Mouse (Mus musculus) mesoderm, embryonic 11.5 days (tissue): Measurements from ENCODE around the gene Trpv2.

Experiments used
- DNase-seq: peaks from one replicate; pipeline ENCODE4 v3.0.0-alpha.2; 2012; ENCODE audit warnings: low read depth, low spot score

The Trpv2 gene

GRCm38 (mm10) chr11:62629352-62630224 is 55.3 kb downstream of the Trpv2 start:
- DNase-seq, result peak; percentile 78

- no peak for DNase-seq
These were observed 56.0 kb downstream of the Trpv2 start for GRCm38 (mm10) chr11:62630225-62630821.

- no peak for DNase-seq
These were observed 56.9 kb downstream of the Trpv2 start for GRCm38 (mm10) chr11:62631138-62631537.

GRCm38 (mm10) chr11:62635406-62635805 is 61.1 kb downstream of the Trpv2 start:
- no peak for DNase-seq

- no peak for DNase-seq
These were observed 62.0 kb downstream of the Trpv2 start for GRCm38 (mm10) chr11:62636105-62636839.

- DNase-seq, result no peak
These were observed 62.5 kb downstream of the Trpv2 start for GRCm38 (mm10) chr11:62636840-62637221.

GRCm38 (mm10) chr11:62637401-62637800 is 63.1 kb downstream of the Trpv2 start:
- DNase-seq, result no peak

GRCm38 (mm10) chr11:62637806-62638205 is 63.5 kb downstream of the Trpv2 start:
- no peak for DNase-seq

- DNase-seq, result no peak
These were observed 64.1 kb downstream of the Trpv2 start for GRCm38 (mm10) chr11:62638402-62638801.

GRCm38 (mm10) chr11:62640378-62640777 is 66.1 kb downstream of the Trpv2 start:
- DNase-seq, result no peak

- no peak for DNase-seq
These were observed 67.9 kb downstream of the Trpv2 start for GRCm38 (mm10) chr11:62642023-62642844.

- DNase-seq, result no peak
These were observed 68.8 kb downstream of the Trpv2 start for GRCm38 (mm10) chr11:62643011-62643631.

GRCm38 (mm10) chr11:62643681-62644363 is 69.5 kb downstream of the Trpv2 start:
- DNase-seq, result no peak

GRCm38 (mm10) chr11:62644602-62645336 is 70.5 kb downstream of the Trpv2 start:
- DNase-seq, result no peak

- no peak for DNase-seq
These were observed 71.0 kb downstream of the Trpv2 start for GRCm38 (mm10) chr11:62645337-62645675.

GRCm38 (mm10) chr11:62645732-62646494 is 71.6 kb downstream of the Trpv2 start:
- DNase-seq, result no peak

- DNase-seq, result no peak
These were observed 72.2 kb downstream of the Trpv2 start for GRCm38 (mm10) chr11:62646495-62646843.

GRCm38 (mm10) chr11:62646958-62647515 is 72.8 kb downstream of the Trpv2 start:
- no peak for DNase-seq
